Mouse (Mus musculus) kidney, postnatal 14 days (tissue): ENCODE data around the gene Epha4.

ENCODE experiments used
- DNase-seq: peaks from one replicate; pipeline ENCODE4 v3.0.0; 2022; ENCODE audit warnings: mixed read lengths

Epha4 gene

GRCm38 (mm10) chr1:77391590-77391989 lies 123.3 kb downstream of the Epha4 start:
- no peak for DNase-seq

GRCm38 (mm10) chr1:77389069-77389468 lies 125.8 kb downstream of the Epha4 start:
- no peak for DNase-seq

- no peak for DNase-seq
Measured at GRCm38 (mm10) chr1:77388556-77388955, 126.3 kb downstream of the Epha4 start.

GRCm38 (mm10) chr1:77385613-77386012 lies 129.3 kb downstream of the Epha4 start:
- DNase-seq, result no peak

- no peak for DNase-seq
Measured at GRCm38 (mm10) chr1:77383466-77383865, 131.4 kb downstream of the Epha4 start.

- DNase-seq, result no peak
Measured at GRCm38 (mm10) chr1:77377550-77377980, 137.3 kb downstream of the Epha4 start.

GRCm38 (mm10) chr1:77374054-77374453 lies 140.8 kb downstream of the Epha4 start:
- no peak for DNase-seq

- DNase-seq, result peak; percentile 21
Measured at GRCm38 (mm10) chr1:77370921-77371320, 144.0 kb downstream of the Epha4 start.

GRCm38 (mm10) chr1:77369255-77369837 lies 145.5 kb downstream of the Epha4 start:
- no peak for DNase-seq

GRCm38 (mm10) chr1:77365850-77366249 lies 149.0 kb downstream of the Epha4 start:
- DNase-seq, result no peak

- DNase-seq, result no peak
Measured at GRCm38 (mm10) chr1:77364596-77364995, 150.3 kb downstream of the Epha4 start.

- no peak for DNase-seq
Measured at GRCm38 (mm10) chr1:77363848-77364247, 151.0 kb downstream of the Epha4 start.

- no peak for DNase-seq
Measured at GRCm38 (mm10) chr1:77346459-77346858, 168.4 kb downstream of the Epha4 start.

- DNase-seq, result no peak
Measured at GRCm38 (mm10) chr1:77343792-77344191, 171.1 kb downstream of the Epha4 start.

- no peak for DNase-seq
Measured at GRCm38 (mm10) chr1:77339701-77340100, 175.2 kb downstream of the Epha4 start.

GRCm38 (mm10) chr1:77338346-77338745 lies 176.5 kb downstream of the Epha4 start:
- no peak for DNase-seq

GRCm38 (mm10) chr1:77336937-77337336 lies 178.0 kb downstream of the Epha4 start:
- peak; percentile 19 for DNase-seq

- no peak for DNase-seq
Measured at GRCm38 (mm10) chr1:77318597-77319127, 196.2 kb downstream of the Epha4 start.
